Mouse (Mus musculus) C2C12 (cell line): ENCODE measurements around the gene C130026I21Rik. TPM values are rescaled to one million over a fixed set of nuclear protein-coding genes. Genes with fewer than 3 reads are reported as not detected.
"Not testable (repeated sequence)": the region's sequence is repeated elsewhere in the genome, so short reads cannot be mapped to it uniquely, and the experiment has no call there.

ENCODE experiments used
- H3K27me3 ChIP-seq: one replicate; pipeline ENCODE4 v1.6.1; 2011; ENCODE audit not compliant: control insufficient read depth, insufficient read depth, insufficient read length
- H3K36me3 ChIP-seq: one replicate; pipeline ENCODE4 v1.6.1; 2011; ENCODE audit not compliant: control insufficient read depth, insufficient read depth
- H3K4me3 ChIP-seq: one replicate; pipeline ENCODE4 v1.5.1; 2011; ENCODE audit warnings: mild to moderate bottlenecking, control low read depth; ENCODE audit not compliant: poor library complexity, insufficient read depth, severe bottlenecking
- H3K79me2 ChIP-seq: one replicate; pipeline ENCODE4 v1.6.1; 2011; ENCODE audit not compliant: control insufficient read depth, insufficient read depth
- H3K79me3 ChIP-seq: one replicate; pipeline ENCODE4 v1.6.1; 2011; ENCODE audit warnings: low read depth, control low read depth
- H3ac ChIP-seq: one replicate; pipeline ENCODE3; 2011; ENCODE audit warnings: low read depth; ENCODE audit not compliant: control insufficient read depth, insufficient read length
- polyA plus RNA-seq: library from polyadenylated mRNA; unstranded; fragments of >200 nt; fragmentation: generic; extraction: Trizol; gene quantifications from one replicate; pipeline ENCODE4 v1.2.1, GENCODE M21; 2012; ENCODE audit warnings: missing spikeins

The C130026I21Rik gene
- polyA plus RNA-seq, 1 experiment, result 0.07 TPM

DNA sequence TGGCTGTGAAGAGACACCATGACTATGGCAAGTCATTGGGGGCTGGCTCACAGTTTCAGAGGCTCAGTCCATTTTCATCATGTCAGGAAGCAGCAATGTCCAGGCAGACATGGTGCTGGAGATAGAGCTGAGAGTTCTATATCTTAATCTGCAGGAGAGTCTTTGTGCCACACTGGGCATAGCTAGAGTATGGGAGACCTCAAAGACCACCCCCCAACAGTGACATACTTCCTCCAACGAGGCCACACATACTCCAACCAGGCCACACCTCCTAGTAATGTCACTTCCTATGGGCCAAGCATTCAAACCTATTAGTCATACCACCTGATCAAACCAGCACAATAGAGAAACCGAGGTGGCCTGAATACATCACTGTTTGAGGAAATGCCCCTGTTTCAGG, 63.8 kb downstream of the C130026I21Rik start:
- H3K27me3 ChIP-seq, result not testable (repeated sequence)

DNA sequence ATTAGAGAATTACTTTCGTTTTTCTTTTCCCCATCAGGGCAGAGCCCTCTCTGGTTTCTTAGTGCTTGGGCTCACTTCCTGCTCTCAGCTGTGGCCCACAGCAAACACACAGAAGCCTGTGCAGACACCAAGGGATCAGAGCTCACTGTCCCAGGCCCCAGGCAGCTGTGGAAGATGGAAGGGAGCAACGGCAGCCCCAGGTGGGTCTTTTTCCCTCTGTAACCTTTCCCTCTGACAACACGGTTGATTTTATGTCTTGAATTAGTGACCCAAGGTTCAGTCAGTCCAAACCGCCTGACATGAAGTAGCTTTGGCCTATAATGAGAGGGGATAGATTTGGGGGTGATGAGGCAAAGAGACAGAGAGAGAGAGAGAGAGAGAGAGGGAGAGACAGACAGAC, 70.8 kb downstream of the C130026I21Rik start:
- H3K79me2 ChIP-seq, H3ac ChIP-seq, H3K4me3 ChIP-seq, H3K79me3 ChIP-seq, H3K36me3 ChIP-seq, H3K27me3 ChIP-seq: not testable (repeated sequence)

More for the DNA sequence above, 63.8 kb downstream of the C130026I21Rik start:
- not testable (repeated sequence) for H3K79me2 ChIP-seq, H3K36me3 ChIP-seq, H3K79me3 ChIP-seq, H3K4me3 ChIP-seq, H3ac ChIP-seq

DNA sequence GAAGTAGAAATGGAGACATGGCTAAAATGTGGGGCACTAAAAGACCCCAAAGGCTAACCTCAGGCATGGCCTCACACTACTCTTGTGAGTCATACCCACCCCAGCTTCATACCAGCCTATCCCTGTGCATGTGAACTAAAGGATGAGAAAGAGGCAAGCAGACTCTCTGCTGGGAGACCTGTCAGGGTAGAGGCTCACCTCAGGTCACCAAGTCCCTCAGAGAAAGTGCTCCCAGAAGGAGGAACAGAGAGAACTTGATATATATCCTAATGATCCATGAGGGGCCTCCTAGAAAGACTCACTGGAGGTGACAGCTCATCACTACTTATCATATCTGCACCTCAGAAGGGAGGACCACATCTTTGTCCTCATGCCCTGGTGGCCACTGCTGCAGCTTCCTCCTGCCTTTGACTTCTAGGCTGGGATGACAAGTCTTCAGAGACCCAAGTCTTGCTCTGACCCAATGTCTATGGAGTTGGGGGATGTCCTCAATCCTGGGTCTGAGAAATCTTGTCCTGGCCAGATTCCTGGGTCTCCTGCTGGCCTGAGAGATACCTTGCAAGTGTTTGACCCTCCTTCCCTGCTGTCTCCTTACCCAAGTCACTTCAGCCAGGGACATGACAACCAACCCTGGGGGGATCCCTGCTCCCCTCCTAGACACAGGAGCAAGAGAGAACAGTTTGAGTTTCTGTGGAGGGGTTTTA, 71.6 kb downstream of the C130026I21Rik start:
- H3ac ChIP-seq, H3K79me3 ChIP-seq, H3K27me3 ChIP-seq, H3K79me2 ChIP-seq, H3K4me3 ChIP-seq, H3K36me3 ChIP-seq: not testable (repeated sequence)

DNA sequence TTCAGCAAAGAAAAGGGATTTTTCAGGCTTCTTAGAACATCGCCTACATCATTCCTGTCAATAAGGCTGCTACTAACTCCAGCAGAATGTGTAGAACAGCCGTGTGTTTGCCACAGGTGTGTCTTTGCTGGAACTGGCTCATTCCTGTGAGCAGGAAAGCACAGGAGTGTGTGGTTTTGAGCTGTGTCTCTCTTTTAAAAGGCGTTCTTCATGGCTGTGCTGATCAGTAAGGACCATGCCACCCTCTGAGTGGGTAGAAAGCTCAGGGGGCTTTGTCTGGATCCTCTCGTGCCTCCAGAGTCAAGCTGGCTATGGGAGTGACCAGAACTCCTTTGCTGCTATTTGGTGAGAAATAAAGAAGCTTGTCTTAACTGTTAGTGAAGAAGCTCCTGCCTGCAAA, 73.6 kb downstream of the C130026I21Rik start:
- not testable (repeated sequence) for H3K79me3 ChIP-seq, H3K27me3 ChIP-seq, H3K79me2 ChIP-seq, H3K4me3 ChIP-seq, H3ac ChIP-seq, H3K36me3 ChIP-seq

DNA sequence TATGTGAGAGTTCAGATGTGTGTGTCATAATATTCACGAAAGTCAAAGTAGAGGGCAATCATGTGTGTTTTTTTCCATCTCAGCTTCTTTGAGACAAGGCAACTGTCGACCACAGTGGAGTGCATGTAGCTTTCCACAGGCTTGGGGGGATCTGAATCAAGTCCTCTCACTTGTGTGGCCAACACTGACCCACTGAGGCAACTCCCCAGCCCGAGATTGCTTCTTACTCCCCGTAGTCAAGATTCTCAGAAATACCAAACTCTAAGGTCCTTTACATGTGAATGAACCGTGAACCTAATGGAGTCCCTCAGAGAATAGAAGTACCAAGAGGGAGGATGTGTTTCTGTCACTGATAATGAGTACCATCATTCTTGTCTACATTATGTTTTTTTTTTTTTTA, 76.6 kb downstream of the C130026I21Rik start:
- H3K4me3 ChIP-seq, H3K79me2 ChIP-seq, H3K36me3 ChIP-seq, H3ac ChIP-seq, H3K27me3 ChIP-seq, H3K79me3 ChIP-seq: not testable (repeated sequence)

DNA sequence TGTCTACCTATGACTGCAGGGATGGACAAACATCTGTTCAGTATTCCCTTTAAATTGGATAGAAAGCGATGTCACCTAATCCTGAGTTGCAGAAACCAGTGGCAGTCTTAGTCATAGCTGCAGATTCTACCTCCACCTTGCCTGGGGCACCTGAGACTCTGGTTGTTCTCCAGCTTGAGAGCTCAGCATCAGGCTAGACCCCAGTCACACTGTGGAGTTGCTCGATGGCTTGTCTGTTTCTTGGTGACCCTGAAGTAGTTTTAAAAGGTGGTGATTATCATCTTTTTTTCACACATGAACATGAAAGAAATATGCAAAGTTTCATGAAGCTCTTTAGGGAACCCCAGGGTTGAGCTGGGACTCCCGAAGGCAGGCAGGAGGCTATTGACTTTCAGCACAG, 88.4 kb downstream of the C130026I21Rik start:
- not testable (repeated sequence) for H3K27me3 ChIP-seq, H3ac ChIP-seq, H3K79me3 ChIP-seq, H3K36me3 ChIP-seq, H3K79me2 ChIP-seq, H3K4me3 ChIP-seq

DNA sequence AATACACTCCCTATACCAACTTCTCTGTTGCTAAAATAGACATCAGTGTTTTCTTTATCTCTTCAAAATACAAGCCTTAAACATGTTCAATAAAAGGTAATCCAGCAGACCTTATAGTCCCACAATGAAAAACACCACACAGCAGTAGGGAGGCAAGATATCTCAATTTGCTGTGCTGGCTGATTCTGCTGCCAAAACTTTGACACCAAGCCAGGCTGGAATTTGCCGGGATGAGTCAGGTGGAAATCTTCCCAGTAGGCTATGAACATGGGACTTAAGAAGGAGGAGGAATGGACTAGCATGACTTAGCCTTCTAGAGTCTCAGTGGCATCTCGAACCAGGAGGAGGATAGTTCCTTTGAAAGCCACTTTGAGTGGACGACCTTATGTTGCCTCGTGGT, 91.4 kb downstream of the C130026I21Rik start:
- not testable (repeated sequence) for H3K79me2 ChIP-seq, H3ac ChIP-seq, H3K36me3 ChIP-seq, H3K27me3 ChIP-seq, H3K4me3 ChIP-seq, H3K79me3 ChIP-seq

DNA sequence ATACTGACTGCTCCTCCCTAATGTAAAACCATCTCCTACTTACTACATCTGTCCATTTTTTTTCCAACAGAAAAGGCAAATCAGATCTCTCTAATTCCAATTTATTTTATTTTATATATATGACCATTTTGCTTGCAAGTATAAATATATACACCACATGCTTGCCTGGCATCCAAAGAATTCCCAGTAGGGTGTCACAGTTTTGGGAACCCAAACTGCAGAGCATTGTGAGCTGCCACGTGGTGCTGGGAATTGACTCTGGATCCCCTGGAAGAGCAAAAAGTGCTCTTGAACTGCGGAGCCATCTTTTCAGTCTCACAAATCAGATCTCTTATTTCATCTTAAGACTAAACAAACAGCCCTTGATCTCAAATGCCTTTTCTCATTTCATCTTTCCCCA, 107.5 kb downstream of the C130026I21Rik start:
- H3K4me3 ChIP-seq, H3ac ChIP-seq, H3K79me2 ChIP-seq, H3K27me3 ChIP-seq, H3K36me3 ChIP-seq, H3K79me3 ChIP-seq: not testable (repeated sequence)

DNA sequence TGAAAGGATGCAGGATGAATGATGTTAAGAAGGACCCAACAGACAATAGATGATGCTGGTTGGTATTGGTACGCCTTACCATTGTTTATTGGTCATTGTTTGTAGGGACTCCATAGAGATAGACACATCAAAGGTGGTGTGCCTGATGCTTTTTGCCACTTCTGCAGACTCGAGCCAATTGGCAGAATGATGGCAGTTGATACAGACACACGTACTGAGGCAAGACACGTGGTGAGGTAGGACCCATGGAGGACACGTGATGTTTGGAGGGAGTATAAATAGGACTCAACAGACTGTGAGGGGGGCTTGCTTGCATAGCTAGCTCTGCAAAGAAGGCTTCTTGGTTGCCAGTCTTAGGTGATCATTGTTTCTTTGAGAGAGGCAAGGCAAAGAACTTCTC, 115.2 kb downstream of the C130026I21Rik start:
- not testable (repeated sequence) for H3K79me2 ChIP-seq, H3K4me3 ChIP-seq, H3K79me3 ChIP-seq, H3K36me3 ChIP-seq, H3K27me3 ChIP-seq, H3ac ChIP-seq

DNA sequence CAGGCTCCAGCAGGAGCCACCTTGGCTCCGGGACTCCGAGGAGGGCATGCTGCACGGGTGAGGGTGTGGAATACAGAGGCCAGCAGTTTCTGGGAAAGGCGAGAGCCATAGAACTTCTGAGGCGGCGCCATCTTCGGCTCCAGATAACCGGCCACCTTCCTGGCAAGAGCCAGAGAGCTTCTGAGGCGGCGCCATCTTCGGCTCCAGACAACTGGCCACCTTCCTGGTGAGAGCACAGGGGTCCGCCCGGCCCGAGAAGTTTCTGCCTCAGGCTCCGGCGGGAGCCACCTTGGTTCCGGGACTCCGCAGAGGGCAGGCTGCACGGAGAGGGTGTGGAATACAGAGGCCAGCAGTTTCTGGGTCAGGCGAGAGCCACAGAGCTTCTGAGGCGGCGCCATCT, 136.7 kb downstream of the C130026I21Rik start:
- not testable (repeated sequence) for H3K36me3 ChIP-seq, H3ac ChIP-seq, H3K27me3 ChIP-seq, H3K79me3 ChIP-seq, H3K79me2 ChIP-seq, H3K4me3 ChIP-seq

DNA sequence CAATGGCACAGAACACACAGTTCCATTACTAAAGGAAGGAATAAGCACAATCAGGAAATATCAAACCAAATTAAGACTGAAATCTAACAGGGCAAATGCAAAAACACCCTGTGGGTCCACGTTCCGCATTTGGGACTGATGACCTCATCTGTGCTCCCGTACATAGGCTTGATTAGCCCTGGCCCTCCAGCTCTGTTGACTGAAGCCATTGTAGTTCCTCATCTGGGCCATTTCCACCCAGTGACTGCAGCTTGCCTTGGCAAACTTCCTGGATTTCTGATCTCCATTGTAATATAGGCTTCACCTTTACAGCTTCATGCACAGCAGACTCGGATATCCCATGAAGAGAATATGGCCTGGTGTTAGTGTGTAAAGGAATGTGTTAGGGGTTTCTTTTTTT, 148.5 kb downstream of the C130026I21Rik start:
- H3K36me3 ChIP-seq, H3ac ChIP-seq, H3K27me3 ChIP-seq, H3K79me2 ChIP-seq, H3K79me3 ChIP-seq, H3K4me3 ChIP-seq: not testable (repeated sequence)

DNA sequence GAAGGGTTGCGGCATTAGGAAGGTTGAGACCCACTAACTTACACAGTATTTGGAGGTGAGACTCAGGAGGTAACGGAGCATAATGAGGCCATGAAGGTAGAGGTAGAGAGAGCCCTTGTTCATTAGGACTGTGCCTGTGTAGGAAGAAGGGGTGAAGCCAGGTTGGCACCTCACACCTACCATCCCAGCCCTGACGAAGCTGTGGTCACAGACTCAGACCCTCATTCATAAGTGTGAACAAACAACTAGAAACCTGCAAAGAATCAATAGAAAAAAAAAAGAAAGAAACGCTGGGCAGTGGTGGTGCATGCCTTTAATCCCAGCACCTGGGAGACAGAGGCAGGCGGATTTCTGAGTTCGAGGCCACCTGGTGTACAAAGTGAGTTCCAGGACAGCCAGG, 152.0 kb downstream of the C130026I21Rik start:
- H3K79me2 ChIP-seq, H3K36me3 ChIP-seq, H3K27me3 ChIP-seq, H3ac ChIP-seq, H3K79me3 ChIP-seq, H3K4me3 ChIP-seq: not testable (repeated sequence)
